In the genomic region with DNA sequence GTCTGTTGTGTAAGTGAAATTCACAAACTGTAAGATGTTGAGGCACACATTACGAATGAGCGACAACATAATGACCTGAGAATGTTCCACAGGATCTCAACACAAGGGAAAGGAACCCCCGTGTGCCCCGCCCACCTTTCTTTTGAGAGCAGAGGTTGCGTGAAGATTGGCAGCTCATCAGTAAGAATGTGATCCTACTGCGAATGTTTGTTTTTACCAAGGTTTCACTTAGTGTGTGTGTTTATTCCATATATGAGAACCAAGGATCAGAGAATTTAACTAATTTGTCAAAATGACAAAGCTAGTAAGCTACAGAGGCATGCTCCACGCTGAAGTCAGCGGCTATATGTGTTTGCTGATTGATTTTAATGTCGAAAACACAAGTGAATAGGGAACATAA, we compare ENCODE assay signal across 17 mouse cellular contexts.
"Had no signal": no experiment of that assay in that cellular context is flagged by ENCODE, and none has a peak within 500 bp of the region (broad histone marks: within the 10 kb centered on the region; RNA-seq: fewer than 3 reads in every experiment).

No protein-coding gene starts in this region.

- DNase-seq: kidney, adult 9 months; kidney, postnatal 36 days; layer of hippocampus, adult 9-11 months; layer of hippocampus, postnatal 36 days; retina, postnatal 1 day; right cerebral cortex, postnatal 4 days; spleen, adult 18-20 months; thymus, adult 18-20 months; thymus, postnatal 14 days had no signal

- H3K4me3 ChIP-seq: limb, embryonic 13.5 days; liver, embryonic 12.5 days; midbrain, embryonic 12.5 days; neural tube, embryonic 13.5 days had no signal

- H3K27me3 ChIP-seq: limb, embryonic 13.5 days; liver, embryonic 12.5 days; midbrain, embryonic 12.5 days; neural tube, embryonic 13.5 days had no signal

- H3K36me3 ChIP-seq: limb, embryonic 13.5 days; liver, embryonic 12.5 days; midbrain, embryonic 12.5 days; neural tube, embryonic 13.5 days had no signal

- H3K27ac ChIP-seq: kidney, postnatal 0 days; limb, embryonic 13.5 days; liver, embryonic 12.5 days; midbrain, embryonic 12.5 days; neural tube, embryonic 13.5 days had no signal

- H3K9ac ChIP-seq: limb, embryonic 13.5 days; liver, embryonic 12.5 days; midbrain, embryonic 12.5 days; neural tube, embryonic 13.5 days had no signal

- H3K9me3 ChIP-seq: limb, embryonic 13.5 days; liver, embryonic 12.5 days; midbrain, embryonic 12.5 days; neural tube, embryonic 13.5 days had no signal

- ATAC-seq: inflammation-experienced regulatory T-cells, adult 6 months; intestine, postnatal 0 days; liver, embryonic 12.5 days; midbrain, embryonic 16.5 days had no signal

- H3K4me2 ChIP-seq: limb, embryonic 13.5 days; liver, embryonic 12.5 days; midbrain, embryonic 12.5 days; neural tube, embryonic 13.5 days had no signal
